Mouse (Mus musculus) central nervous system, embryonic 14 days (tissue): ENCODE results near the gene Gm20547. TPM values are rescaled to one million over a fixed set of nuclear protein-coding genes. Genes with fewer than 3 reads are reported as not detected.

ENCODE experiments used
- polyA plus RNA-seq: library from polyadenylated mRNA; depleted of rRNA; stranded (reverse); fragments of >200 nt; gene quantifications from 2 replicates; pipeline ENCODE4 v1.2.3, GENCODE M21; 2012; rRNA removed

Gm20547 gene
- not detected in 2 replicates for polyA plus RNA-seq

GRCm38 (mm10) chr17:34881683-34882310 is at the start of gene Gm20547:
TSS of gene Gm20547 (minus strand) at chr17:34882042.

GRCm38 (mm10) chr17:34931061-34931734 is 49.4 kb upstream of the Gm20547 start, which contains the start of gene Neu1:
TSS of gene Neu1 (plus strand) at chr17:34931253.

GRCm38 (mm10) chr17:34913930-34914665 is 32.3 kb upstream of the Gm20547 start, which contains the start of gene Slc44a4:
TSS of gene Slc44a4 (plus strand) at chr17:34914466.

GRCm38 (mm10) chr17:34898160-34898586 is 16.3 kb upstream of the Gm20547 start, which contains the start of the genes C2 and Ehmt2:
TSS of gene C2 (minus strand) at chr17:34898265.
TSS of gene Ehmt2 (plus strand) at chr17:34898469.

GRCm38 (mm10) chr17:34879336-34879879 is 2.4 kb downstream of the Gm20547 start, which contains the start of gene Zbtb12:
TSS of gene Zbtb12 (plus strand) at chr17:34879483.

GRCm38 (mm10) chr17:34862416-34863081 is 19.3 kb downstream of the Gm20547 start, which contains the start of gene Cfb:
TSS of gene Cfb (minus strand) at chr17:34862518.

GRCm38 (mm10) chr17:34849722-34850516 is 31.9 kb downstream of the Gm20547 start, which contains the start of the genes Skiv2l and Nelfe:
TSS of gene Skiv2l (minus strand) at chr17:34850210.
TSS of gene Nelfe (plus strand) at chr17:34850391.

GRCm38 (mm10) chr17:34836856-34837221 is 45.0 kb downstream of the Gm20547 start, which contains the start of the genes Stk19 and Dxo:
TSS of gene Stk19 (minus strand) at chr17:34836945.
TSS of gene Dxo (plus strand) at chr17:34837019.

Other genes with a start within 250 kb of the Gm20547 start
- 5.3 and 5.5 TPM in 2 replicates for gene Fkbpl, start 237.3 kb downstream of the Gm20547 start, polyA plus RNA-seq
- gene Atf6b, start 234.9 kb downstream of the Gm20547 start, polyA plus RNA-seq, result 107 and 109 TPM in 2 replicates
- gene Tnxb, start 211.5 kb downstream of the Gm20547 start, polyA plus RNA-seq, result 0.34 and 0.75 TPM in 2 replicates
- 0.23 and 0.74 TPM in 2 replicates for gene C4b, start 138.2 kb downstream of the Gm20547 start, polyA plus RNA-seq
- 0.04 TPM in 1 of 2 replicates, not detected in the other for gene Cyp21a1, start 77.5 kb downstream of the Gm20547 start, polyA plus RNA-seq
- 68.6 and 70.2 TPM in 2 replicates for gene Stk19, start 45.1 kb downstream of the Gm20547 start, polyA plus RNA-seq
- 84.5 and 86.1 TPM in 2 replicates for gene Dxo, start 45.0 kb downstream of the Gm20547 start, polyA plus RNA-seq
- gene Skiv2l, start 31.8 kb downstream of the Gm20547 start, polyA plus RNA-seq, result 102 and 104 TPM in 2 replicates
- gene Nelfe, start 31.7 kb downstream of the Gm20547 start, polyA plus RNA-seq, result 74.4 and 75.2 TPM in 2 replicates
- gene Cfb, start 19.5 kb downstream of the Gm20547 start, polyA plus RNA-seq, result 1.2 and 2.4 TPM in 2 replicates
- gene Zbtb12, start 2.6 kb downstream of the Gm20547 start, polyA plus RNA-seq, result 112 and 124 TPM in 2 replicates
- gene C2, start 16.2 kb upstream of the Gm20547 start, polyA plus RNA-seq, result 2.2 and 3.4 TPM in 2 replicates
- 310 and 337 TPM in 2 replicates for gene Ehmt2, start 16.4 kb upstream of the Gm20547 start, polyA plus RNA-seq
- 0.02 and 0.08 TPM in 2 replicates for gene Slc44a4, start 32.4 kb upstream of the Gm20547 start, polyA plus RNA-seq
- 24.0 and 24.4 TPM in 2 replicates for gene Neu1, start 49.2 kb upstream of the Gm20547 start, polyA plus RNA-seq
- gene Hspa1b, start 77.2 kb upstream of the Gm20547 start, polyA plus RNA-seq, result 4.4 and 6.7 TPM in 2 replicates
- gene Gm20481, start 87.9 kb upstream of the Gm20547 start, polyA plus RNA-seq, result not detected in 2 replicates
- gene Hspa1a, start 90.1 kb upstream of the Gm20547 start, polyA plus RNA-seq, result 4.1 and 5.8 TPM in 2 replicates
- 0.29 and 0.31 TPM in 2 replicates for gene Hspa1l, start 90.7 kb upstream of the Gm20547 start, polyA plus RNA-seq
- 113 and 117 TPM in 2 replicates for gene Lsm2, start 99.8 kb upstream of the Gm20547 start, polyA plus RNA-seq
- 96.9 and 103 TPM in 2 replicates for gene Vars, start 118.9 kb upstream of the Gm20547 start, polyA plus RNA-seq
- gene Vwa7, start 134.5 kb upstream of the Gm20547 start, polyA plus RNA-seq, result 0.54 and 0.55 TPM in 2 replicates
- 6.1 TPM in 2 replicates for gene Sapcd1, start 146.0 kb upstream of the Gm20547 start, polyA plus RNA-seq
- 4.1 and 6.2 TPM in 2 replicates for gene Msh5, start 164.7 kb upstream of the Gm20547 start, polyA plus RNA-seq
- 89.1 and 106 TPM in 2 replicates for gene Clic1, start 167.9 kb upstream of the Gm20547 start, polyA plus RNA-seq
- 371 and 426 TPM in 2 replicates for gene Ddah2, start 177.0 kb upstream of the Gm20547 start, polyA plus RNA-seq
- gene Ly6g6c, start 183.3 kb upstream of the Gm20547 start, polyA plus RNA-seq, result 0.07 and 0.48 TPM in 2 replicates
- gene Mpig6b, start 184.1 kb upstream of the Gm20547 start, polyA plus RNA-seq, result 0.22 and 0.23 TPM in 2 replicates
- gene Ly6g6e, start 194.9 kb upstream of the Gm20547 start, polyA plus RNA-seq, result 3.0 and 7.1 TPM in 2 replicates
- 2.3 and 2.8 TPM in 2 replicates for gene Ly6g6d, start 196.0 kb upstream of the Gm20547 start, polyA plus RNA-seq
- gene Ly6g6f, start 203.6 kb upstream of the Gm20547 start, polyA plus RNA-seq, result 0.10 and 0.16 TPM in 2 replicates
- gene Abhd16a, start 207.2 kb upstream of the Gm20547 start, polyA plus RNA-seq, result 93.6 and 106 TPM in 2 replicates
- not detected in 2 replicates for gene Ly6g5c, start 226.2 kb upstream of the Gm20547 start, polyA plus RNA-seq
- gene Ly6g5b, start 233.4 kb upstream of the Gm20547 start, polyA plus RNA-seq, result 2.9 TPM in 2 replicates
- 22.2 and 25.0 TPM in 2 replicates for gene Gpank1, start 239.4 kb upstream of the Gm20547 start, polyA plus RNA-seq
- 218 and 221 TPM in 2 replicates for gene Csnk2b, start 240.0 kb upstream of the Gm20547 start, polyA plus RNA-seq
- 4.9 and 5.3 TPM in 2 replicates for gene D17H6S53E, start 244.3 kb upstream of the Gm20547 start, polyA plus RNA-seq